Mouse (Mus musculus) liver, embryonic 14.5 days (tissue): ENCODE measurements around the gene Exoc1. TPM values are rescaled to one million over a fixed set of nuclear protein-coding genes. Genes with fewer than 3 reads are reported as not detected.

Experiments used
- ATAC-seq: fragments of 200-750 bp; cut with Nextera tagmentation; 2 replicates; pipeline ENCODE4 v1.8.0; 2017; ENCODE audit warnings: moderate number of reproducible peaks, mild to moderate bottlenecking, moderate library complexity; ENCODE audit not compliant: insufficient read depth
- DNase-seq, 3 experiments: peaks; one replicate each; pipeline ENCODE4 v3.0.0-alpha.2; 2012 to 2013; ENCODE audit warnings: low read depth in 3 of 3, low spot score in 3 of 3
- H3K27ac ChIP-seq: fragments of 300-500 bp; sonication (generic); 2 replicates; pipeline ENCODE4 v1.5.1; 2014; ENCODE audit warnings: moderate library complexity, mild to moderate bottlenecking, control low read depth, inconsistent platforms
- H3K27me3 ChIP-seq: fragments of 300-500 bp; sonication (generic); 2 replicates; pipeline ENCODE4 v1.6.1; 2014; ENCODE audit warnings: mild to moderate bottlenecking, low read length, moderate library complexity; ENCODE audit not compliant: control insufficient read depth, insufficient read depth
- H3K36me3 ChIP-seq: fragments of 300-500 bp; sonication (generic); replicated peaks from 2 replicates; pipeline ENCODE4 v1.6.1; 2014; ENCODE audit warnings: low read depth; ENCODE audit not compliant: control insufficient read depth, insufficient read depth
- H3K4me1 ChIP-seq, 2 experiments: fragments of 200-500 bp in 1 of 2; fragments of 300-500 bp in 1 of 2; sonication (generic) in 1 of 2; replicated peaks; 2 replicates each; pipeline ENCODE4 v1.6.1; 2012 to 2014; ENCODE audit warnings: antibody characterized with exemption in 1 of 2, inconsistent platforms in 1 of 2, low read length in 1 of 2; ENCODE audit not compliant: control insufficient read depth in 2 of 2, insufficient read depth in 2 of 2
- H3K4me2 ChIP-seq: fragments of 300-500 bp; sonication (generic); 2 replicates; pipeline ENCODE4 v1.6.1; 2014; ENCODE audit warnings: low read depth, mild to moderate bottlenecking, control low read depth, moderate library complexity
- H3K4me3 ChIP-seq, 2 experiments: fragments of 200-500 bp in 1 of 2; fragments of 300-500 bp in 1 of 2; sonication (generic) in 1 of 2; 2 replicates each; pipeline ENCODE4 v1.5.1; 2012 to 2014; ENCODE audit warnings: low read depth in 2 of 2, low read length in 2 of 2, mild to moderate bottlenecking in 2 of 2, control low read depth in 1 of 2, inconsistent platforms in 1 of 2, moderate library complexity in 1 of 2; ENCODE audit not compliant: insufficient read depth in 1 of 2
- H3K9ac ChIP-seq: fragments of 300-500 bp; sonication (generic); replicated peaks from 2 replicates; pipeline ENCODE4 v1.6.1; 2014; ENCODE audit warnings: mild to moderate bottlenecking, control low read depth, moderate library complexity
- H3K9me3 ChIP-seq: fragments of 300-500 bp; sonication (generic); 2 replicates; pipeline ENCODE4 v1.6.1; 2016; ENCODE audit warnings: low read length, mixed read lengths; ENCODE audit not compliant: control insufficient read depth
- CTCF ChIP-seq: IDR thresholded peaks from 2 replicates; pipeline ENCODE4 v1.5.1; 2016; ENCODE audit warnings: antibody characterized with exemption, low read depth, control low read depth
- EP300 ChIP-seq: IDR thresholded peaks from 2 replicates; pipeline ENCODE4 v1.6.1; 2016; ENCODE audit warnings: antibody characterized with exemption, low read depth
- WGBS: fragments of 180-500 bp; shearing (Covaris S2); extraction: QIAGEN DNeasy Blood & Tissue Kit; methylation state at CpG from one replicate; pipeline ENCODE4 v1.1.7; 2014; ENCODE audit not compliant: insufficient replicate concordance; 5-methylcytosine and 5-hydroxymethylcytosine counted together
- polyA plus RNA-seq, 2 experiments: library from polyadenylated mRNA; depleted of rRNA in 1 of 2; stranded (reverse) in 1 of 2; unstranded in 1 of 2; fragments of >200 nt; fragmentation: Nextera tagmentation in 1 of 2; extraction: Ambion mirVana in 1 of 2; gene quantifications; 2 replicates each; pipeline versions ENCODE4 v1.2.1 to v1.2.3; 2012 to 2014

Exoc1 gene
- polyA plus RNA-seq, 2 experiments: 8.1 to 15.7 TPM

DNA sequence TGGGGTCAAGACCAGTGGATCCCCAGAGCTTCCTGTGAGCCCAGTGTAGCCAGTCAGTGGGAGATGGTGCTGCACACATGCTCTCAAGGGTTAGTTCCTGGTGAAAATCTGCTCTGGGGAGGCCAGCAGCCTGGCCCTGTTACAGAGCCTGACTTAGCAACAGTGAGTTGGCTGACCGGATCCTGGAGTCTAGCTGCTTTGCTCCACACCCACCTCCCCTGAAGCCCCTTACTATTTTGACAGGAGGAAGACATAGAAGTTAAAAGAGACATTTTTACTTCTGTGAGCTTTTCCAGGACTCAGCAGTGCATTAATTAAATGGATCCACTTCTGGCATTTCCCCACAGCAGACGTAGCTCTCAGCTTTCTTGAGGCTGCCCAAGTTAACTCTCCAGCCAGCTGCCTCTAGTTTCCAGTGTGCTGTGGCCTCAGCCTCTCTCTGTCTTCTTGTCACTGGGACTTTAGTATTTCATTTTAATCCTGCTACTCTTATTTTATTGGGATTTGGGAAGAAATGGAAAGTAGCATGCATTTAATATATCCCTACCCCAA is 87.2 kb downstream of the Exoc1 start:
- TF ChIP-seq CTCF (no peak), EP300 (no peak)

DNA sequence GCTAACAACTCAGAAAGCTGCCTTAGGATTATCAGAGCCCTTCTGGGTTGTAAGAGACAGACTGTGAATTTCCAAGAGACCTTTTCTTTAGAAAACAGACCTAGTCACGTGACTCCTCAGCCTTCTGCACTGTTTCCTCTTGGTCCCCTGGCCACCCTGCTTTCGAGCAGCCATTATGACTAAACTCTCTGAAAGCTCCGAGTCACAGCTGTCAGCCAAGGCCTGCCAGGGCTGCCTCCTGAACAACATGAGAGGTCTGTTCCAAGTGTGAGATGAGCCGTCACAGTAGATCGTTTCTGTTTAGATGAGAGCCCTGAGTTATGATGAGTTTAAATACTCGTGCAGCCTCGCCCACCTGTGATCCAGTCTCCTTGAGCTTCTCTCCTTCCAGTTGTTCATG is 89.6 kb downstream of the Exoc1 start:
- H3K36me3 ChIP-seq: peaks cover 8% of the 10 kb centered on the region; the same call in 1 of the 2 replicates
- ATAC-seq: no peak
- no peaks in the 10 kb centered on the region for H3K4me1 ChIP-seq
- no peak for DNase-seq
- H3K4me2 ChIP-seq: no peak overlapping the region
- 78% methylated on average over 7 of the region's 7 CpGs for WGBS
- no peak overlapping the region for H3K27ac ChIP-seq
- H3K9me3 ChIP-seq: no peaks in the 10 kb centered on the region
- TF ChIP-seq CTCF (no peak), EP300 (no peak)
- no peak overlapping the region for H3K9ac ChIP-seq
- no peak overlapping the region for H3K4me3 ChIP-seq
- H3K27me3 ChIP-seq: no peaks in the 10 kb centered on the region

More for the DNA sequence above, 87.2 kb downstream of the Exoc1 start:
- ATAC-seq (no peak), DNase-seq (no peak)
- Histone ChIP-seq H3K9ac (no peak overlapping the region), H3K4me2 (no peak overlapping the region), H3K27me3 (no peaks in the 10 kb centered on the region), H3K9me3 (no peaks in the 10 kb centered on the region), H3K4me3 (no peak overlapping the region), H3K36me3 (peaks cover 23% of the 10 kb centered on the region), H3K4me1 (no peaks in the 10 kb centered on the region), H3K27ac (no peak overlapping the region)
- WGBS: 77% methylated on average over 2 of the region's 2 CpGs

Other genes with a start within 250 kb of the Exoc1 start
- 1.2 and 1.6 TPM in 2 replicates for gene Clock, start 224.5 kb upstream of the Exoc1 start, polyA plus RNA-seq (2012; rRNA removed)
- 1.7 TPM in 2 replicates for gene Clock, start 224.5 kb upstream of the Exoc1 start, polyA plus RNA-seq (2014; fragmentation: Nextera tagmentation; extraction: Ambion mirVana)
- not detected in 2 replicates for gene Pdcl2, start 198.2 kb upstream of the Exoc1 start, polyA plus RNA-seq (2012; rRNA removed)
- gene Pdcl2, start 198.2 kb upstream of the Exoc1 start, polyA plus RNA-seq (2014; fragmentation: Nextera tagmentation; extraction: Ambion mirVana): not detected in 2 replicates
- not detected in 2 replicates for gene Nmu, start 165.5 kb upstream of the Exoc1 start, polyA plus RNA-seq (2012; rRNA removed)
- not detected in 2 replicates for gene Nmu, start 165.5 kb upstream of the Exoc1 start, polyA plus RNA-seq (2014; fragmentation: Nextera tagmentation; extraction: Ambion mirVana)
- gene Gm7271, start 45.3 kb upstream of the Exoc1 start, polyA plus RNA-seq (2012; rRNA removed): not detected in 2 replicates
- gene Gm7271, start 45.3 kb upstream of the Exoc1 start, polyA plus RNA-seq (2014; fragmentation: Nextera tagmentation; extraction: Ambion mirVana): not detected in 2 replicates
- gene Cep135, start 59.4 kb downstream of the Exoc1 start, polyA plus RNA-seq (2012; rRNA removed): 1.9 and 4.3 TPM in 2 replicates
- gene Cep135, start 59.4 kb downstream of the Exoc1 start, polyA plus RNA-seq (2014; fragmentation: Nextera tagmentation; extraction: Ambion mirVana): 4.9 TPM in 2 replicates
- gene C530008M17Rik, start 127.2 kb downstream of the Exoc1 start, polyA plus RNA-seq (2012; rRNA removed): 5.0 and 7.7 TPM in 2 replicates
- 4.3 and 5.2 TPM in 2 replicates for gene C530008M17Rik, start 127.2 kb downstream of the Exoc1 start, polyA plus RNA-seq (2014; fragmentation: Nextera tagmentation; extraction: Ambion mirVana)